Mouse (Mus musculus) stomach, postnatal 0 days (tissue): ENCODE data around the gene Xylt1. TPM values are rescaled to one million over a fixed set of nuclear protein-coding genes. Genes with fewer than 3 reads are reported as not detected.

ENCODE experiments used
- ATAC-seq: fragments of 200-750 bp; cut with Nextera tagmentation; 2 replicates; pipeline ENCODE4 v1.8.0; 2017; ENCODE audit not compliant: low FRiP score, low TSS enrichment
- DNase-seq: peaks from one replicate; pipeline ENCODE4 v3.0.0-alpha.2; 2016; ENCODE audit warnings: low spot score
- H3K27ac ChIP-seq: fragments of 300-500 bp; sonication (generic); replicated peaks from 2 replicates; pipeline ENCODE4 v1.5.1; 2014; ENCODE audit warnings: mild to moderate bottlenecking, control low read depth
- H3K27me3 ChIP-seq: fragments of 300-500 bp; sonication (generic); 2 replicates; pipeline ENCODE4 v1.6.1; 2014; ENCODE audit warnings: low read length; ENCODE audit not compliant: control insufficient read depth, insufficient read depth
- H3K36me3 ChIP-seq: fragments of 300-500 bp; sonication (generic); 2 replicates; pipeline ENCODE4 v1.6.1; 2014; ENCODE audit warnings: low read length, mixed read lengths; ENCODE audit not compliant: control insufficient read depth, insufficient read depth
- H3K4me1 ChIP-seq: fragments of 300-500 bp; sonication (generic); replicated peaks from 2 replicates; pipeline ENCODE4 v1.6.1; 2014; ENCODE audit warnings: antibody characterized with exemption; ENCODE audit not compliant: control insufficient read depth, insufficient read depth
- H3K4me2 ChIP-seq: fragments of 300-500 bp; sonication (generic); replicated peaks from 2 replicates; pipeline ENCODE4 v1.6.1; 2014; ENCODE audit warnings: low read depth, mild to moderate bottlenecking, control low read depth, moderate library complexity
- H3K4me3 ChIP-seq: fragments of 300-500 bp; sonication (generic); 2 replicates; pipeline ENCODE4 v1.5.1; 2014; ENCODE audit warnings: low read depth, low read length, control low read depth
- H3K9ac ChIP-seq: fragments of 300-500 bp; sonication (generic); 2 replicates; pipeline ENCODE4 v1.6.1; 2014; ENCODE audit warnings: mild to moderate bottlenecking, low read length, control low read depth, mixed read lengths
- H3K9me3 ChIP-seq: fragments of 300-500 bp; sonication (generic); 2 replicates; pipeline ENCODE4 v1.6.1; 2016; ENCODE audit warnings: low read length; ENCODE audit not compliant: control insufficient read depth
- CTCF ChIP-seq: IDR thresholded peaks from 2 replicates; pipeline ENCODE4 v1.5.1; 2016; ENCODE audit warnings: antibody characterized with exemption, low read depth, mild to moderate bottlenecking, moderate library complexity
- EP300 ChIP-seq: optimal IDR thresholded peaks from 2 replicates; pipeline ENCODE3; 2016; ENCODE audit warnings: antibody characterized with exemption
- WGBS: fragments of 180-500 bp; shearing (Covaris S2); extraction: QIAGEN DNeasy Blood & Tissue Kit; methylation state at CpG from one replicate; pipeline ENCODE4 v1.1.7; 2014; 5-methylcytosine and 5-hydroxymethylcytosine counted together
- polyA plus RNA-seq: library from polyadenylated mRNA; unstranded; fragments of >200 nt; fragmentation: Nextera tagmentation; extraction: Ambion mirVana; gene quantifications from 2 replicates; pipeline ENCODE4 v1.2.1, GENCODE M21; 2015

Gene Xylt1
- polyA plus RNA-seq, 1 experiment from 2014 or later = 0.36 TPM

GRCm38 (mm10) chr7:117389048-117389447 lies 8.3 kb downstream of the Xylt1 start:
- no peak overlapping the region for H3K9ac ChIP-seq
- H3K9me3 ChIP-seq = no peaks in the 10 kb centered on the region
- no peaks in the 10 kb centered on the region for H3K4me1 ChIP-seq
- ATAC-seq (no peak), DNase-seq (no peak)
- no peak overlapping the region for H3K4me3 ChIP-seq
- WGBS = 83% methylated on average over 3 of the region's 3 CpGs
- no peak overlapping the region for H3K4me2 ChIP-seq
- H3K36me3 ChIP-seq = no peaks in the 10 kb centered on the region
- H3K27ac ChIP-seq = no peak overlapping the region
- H3K27me3 ChIP-seq = no peaks in the 10 kb centered on the region
- TF ChIP-seq CTCF = no peak
- no peak for TF ChIP-seq EP300

- ATAC-seq = no peak
- H3K4me3 ChIP-seq = no peak overlapping the region
- no peak overlapping the region for H3K4me2 ChIP-seq
- TF ChIP-seq CTCF (no peak), EP300 (no peak)
- no peaks in the 10 kb centered on the region for H3K27me3 ChIP-seq
- H3K9ac ChIP-seq = no peak overlapping the region
- H3K9me3 ChIP-seq = no peaks in the 10 kb centered on the region; the same call in 1 of the 2 replicates
- H3K36me3 ChIP-seq = no peaks in the 10 kb centered on the region
- 64% methylated on average over 13 of the region's 13 CpGs for WGBS
- H3K4me1 ChIP-seq = no peaks in the 10 kb centered on the region
- DNase-seq = no peak
- no peak overlapping the region for H3K27ac ChIP-seq
Measured at GRCm38 (mm10) chr7:117392863-117393569, 12.2 kb downstream of the Xylt1 start.

- WGBS = 42% methylated on average over 4 of the region's 4 CpGs
- no peaks in the 10 kb centered on the region; the same call in 1 of the 2 replicates for H3K9me3 ChIP-seq
- no peaks in the 10 kb centered on the region for H3K36me3 ChIP-seq
- no peaks in the 10 kb centered on the region for H3K4me1 ChIP-seq
- TF ChIP-seq CTCF (no peak; the same call in 1 of the 2 replicates), EP300 (no peak)
- no peak overlapping the region for H3K4me2 ChIP-seq
- no peak overlapping the region for H3K4me3 ChIP-seq
- no peaks in the 10 kb centered on the region for H3K27me3 ChIP-seq
- H3K9ac ChIP-seq = no peak overlapping the region
- H3K27ac ChIP-seq = no peak overlapping the region
- DNase-seq (peak; percentile 40), ATAC-seq (peak; percentile 83)
Measured at GRCm38 (mm10) chr7:117393976-117394375, 13.2 kb downstream of the Xylt1 start.

GRCm38 (mm10) chr7:117394380-117394779 lies 13.6 kb downstream of the Xylt1 start:
- no peaks in the 10 kb centered on the region for H3K27me3 ChIP-seq
- no peak overlapping the region for H3K4me3 ChIP-seq
- WGBS = 80% methylated on average over 6 of the region's 6 CpGs
- no peak overlapping the region for H3K27ac ChIP-seq
- no peak overlapping the region for H3K4me2 ChIP-seq
- no peak for TF ChIP-seq EP300
- no peak for TF ChIP-seq CTCF
- DNase-seq = no peak
- H3K4me1 ChIP-seq = no peaks in the 10 kb centered on the region
- no peak for ATAC-seq
- H3K9ac ChIP-seq = no peak overlapping the region
- no peaks in the 10 kb centered on the region; the same call in 1 of the 2 replicates for H3K9me3 ChIP-seq
- no peaks in the 10 kb centered on the region for H3K36me3 ChIP-seq

GRCm38 (mm10) chr7:117395511-117395910 lies 14.7 kb downstream of the Xylt1 start:
- no peak overlapping the region for H3K27ac ChIP-seq
- no peak overlapping the region for H3K9ac ChIP-seq
- no peak for DNase-seq
- H3K27me3 ChIP-seq = no peaks in the 10 kb centered on the region
- ATAC-seq = no peak
- H3K36me3 ChIP-seq = no peaks in the 10 kb centered on the region
- no peaks in the 10 kb centered on the region; the same call in 1 of the 2 replicates for H3K9me3 ChIP-seq
- TF ChIP-seq CTCF (no peak), EP300 (no peak)
- no peak overlapping the region for H3K4me2 ChIP-seq
- 80% methylated on average over 6 of the region's 6 CpGs for WGBS
- H3K4me1 ChIP-seq = no peaks in the 10 kb centered on the region
- H3K4me3 ChIP-seq = no peak overlapping the region

- DNase-seq (no peak), ATAC-seq (no peak)
- no peak overlapping the region for H3K4me2 ChIP-seq
- TF ChIP-seq EP300 = no peak
- no peaks in the 10 kb centered on the region for H3K36me3 ChIP-seq
- H3K27me3 ChIP-seq = no peaks in the 10 kb centered on the region
- no peak overlapping the region for H3K4me3 ChIP-seq
- 85% methylated on average over 6 of the region's 6 CpGs for WGBS
- H3K27ac ChIP-seq = no peak overlapping the region
- no peak overlapping the region for H3K9ac ChIP-seq
- no peaks in the 10 kb centered on the region; the same call in 1 of the 2 replicates for H3K9me3 ChIP-seq
- no peaks in the 10 kb centered on the region for H3K4me1 ChIP-seq
Measured at GRCm38 (mm10) chr7:117397877-117398276, 17.1 kb downstream of the Xylt1 start.
